In the genomic region with DNA sequence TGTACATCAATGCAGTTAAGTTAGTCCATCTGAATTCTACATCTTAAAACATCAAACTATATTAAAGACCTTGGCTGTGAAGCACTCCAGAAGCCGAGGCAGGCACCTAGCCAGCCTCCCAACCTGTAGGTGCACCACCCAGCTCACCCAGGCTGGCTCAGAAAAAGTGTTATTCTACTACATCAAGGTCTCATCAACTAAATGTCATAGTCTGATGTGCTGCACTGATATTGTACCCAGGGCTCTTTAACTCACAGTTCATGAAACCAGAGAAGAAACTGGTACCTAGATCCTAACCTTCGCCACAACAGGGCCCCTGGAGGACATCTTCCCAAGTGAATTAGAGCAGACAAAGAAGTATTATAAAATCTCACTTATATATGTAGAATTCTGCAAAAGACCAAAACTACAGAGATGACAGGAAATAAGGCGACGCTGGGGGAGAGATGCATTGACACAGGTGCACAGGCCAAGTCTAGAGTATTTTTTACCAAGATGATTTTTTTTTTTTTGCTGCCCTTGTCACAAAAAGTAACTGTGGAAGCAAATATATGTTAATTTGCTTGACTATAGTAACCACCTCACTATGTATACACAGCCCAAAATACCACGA, we compare ENCODE assay signal across 30 mouse cellular contexts. TPM values are rescaled to one million over a fixed set of nuclear protein-coding genes. Genes with fewer than 3 reads are reported as not detected.
DNase-seq lines count a peak whose midpoint lies in the region; ATAC-seq and TF ChIP-seq lines count a peak whose summit lies in the region.
"Had no signal": no experiment of that assay in that cellular context is flagged by ENCODE, and none has a peak within 500 bp of the region (broad histone marks: within the 10 kb centered on the region; RNA-seq: fewer than 3 reads in every experiment).

No protein-coding gene starts in this region.

- no peak for TF ChIP-seq POLR2A in spleen, adult 2 months (IDR thresholded peaks at IDR 0.05; ENCODE audit: low read depth, low read length)
- no peak for TF ChIP-seq POLR2A in lung, adult 2 months (IDR thresholded peaks at IDR 0.05; ENCODE audit: borderline replicate concordance, extremely low read depth, low read depth, low read length)

- WGBS in spleen, adult 2 months, result 61% methylated on average over 5 of the region's 5 CpGs
- 89% methylated on average over 5 of the region's 5 CpGs for WGBS in lung, adult 2 months

- peak overlapping the region; percentile 31; the same call in 1 of the 2 replicates for H3K27ac ChIP-seq in spleen, adult 2 months (ENCODE audit: insufficient read depth, low read length)
- H3K27ac ChIP-seq: forebrain, embryonic 12.5 days; heart, embryonic 13.5 days; hindbrain, embryonic 12.5 days; kidney, embryonic 15.5 days; left cerebral cortex, adult 2 months; limb, embryonic 13.5 days; lung, embryonic 15.5 days; midbrain, embryonic 12.5 days had no signal

- peak; percentile 50 for DNase-seq in heart, adult 11 months
- no peak for DNase-seq in heart, postnatal 25 days (ENCODE audit: low spot score)
- no peak for DNase-seq in spleen, adult 2 months (ENCODE audit: low read depth in 1 of 2, low spot score in 2 of 2)
- no peak for DNase-seq in spleen, postnatal 14 days (ENCODE audit: low spot score in 2 of 2)
- peak; percentile 46 for DNase-seq in thymus, postnatal 10 days (ENCODE audit: low spot score in 2 of 2)
- no peak for DNase-seq in urinary bladder, postnatal 4 days (ENCODE audit: low spot score in 2 of 2)
- DNase-seq in lung, adult 2 months, result no peak
- DNase-seq: adrenal gland, adult 2 months; adrenal gland, postnatal 36 days; cerebellum, adult 2 months; cerebellum, postnatal 14 days; forebrain, postnatal 0 days; heart, postnatal 10 days; kidney, adult 18-20 months; kidney, postnatal 25 days; retina, postnatal 1 day; right cerebral cortex, postnatal 14 days had no signal

- H3K4me3 ChIP-seq in spleen, adult 2 months (ENCODE audit: extremely low read depth, insufficient read depth, insufficient read length), result no peak overlapping the region
- H3K4me3 ChIP-seq in lung, adult 2 months (replicated peaks; ENCODE audit: extremely low read depth, low read depth, low read length), result no peak overlapping the region
- H3K4me3 ChIP-seq: erythroblast, embryonic 14.5 days; forebrain, embryonic 12.5 days; heart, embryonic 13.5 days; hindbrain, embryonic 12.5 days; kidney, embryonic 15.5 days; left cerebral cortex, adult 2 months; limb, embryonic 13.5 days; liver, embryonic 15.5 days; lung, embryonic 15.5 days; midbrain, embryonic 12.5 days had no signal

- TF ChIP-seq CTCF in spleen, adult 2 months (IDR thresholded peaks at IDR 0.05; ENCODE audit: extremely low read depth, insufficient read depth, insufficient read length, insufficient replicate concordance), result no peak
- no peak for TF ChIP-seq CTCF in lung, adult 2 months (IDR thresholded peaks at IDR 0.05; ENCODE audit: insufficient read depth, low read length)

- H3K27me3 ChIP-seq in spleen, adult 2 months (ENCODE audit: control insufficient read depth, insufficient read depth, low read length), result no peaks in the 10 kb centered on the region
- H3K27me3 ChIP-seq: forebrain, embryonic 12.5 days; heart, embryonic 13.5 days; hindbrain, embryonic 12.5 days; kidney, embryonic 15.5 days; limb, embryonic 13.5 days; liver, embryonic 15.5 days; lung, embryonic 15.5 days; midbrain, embryonic 12.5 days; Patski had no signal

- no peak for ATAC-seq in megakaryocyte, adult 5-6 weeks (ENCODE audit: poor library complexity, severe bottlenecking)
- ATAC-seq: forebrain, postnatal 0 days; Patski had no signal

- intact Hi-C loops in heart, postnatal 25 days (cut with DNase I), result no loop called here

- H3K4me1 ChIP-seq in spleen, adult 2 months (ENCODE audit: control insufficient read depth, insufficient read depth, insufficient read length), result peaks cover 6% of the 10 kb centered on the region
- H3K4me1 ChIP-seq in lung, adult 2 months (ENCODE audit: control insufficient read depth, insufficient read depth, low read length), result no peaks in the 10 kb centered on the region; the same call in 1 of the 2 replicates
- H3K4me1 ChIP-seq: forebrain, embryonic 12.5 days; midbrain, embryonic 12.5 days had no signal

- no peaks in the 10 kb centered on the region for H3K36me3 ChIP-seq in spleen, adult 2 months (ENCODE audit: control insufficient read depth, insufficient read depth, low read length)
- H3K36me3 ChIP-seq: forebrain, embryonic 12.5 days; heart, embryonic 13.5 days; hindbrain, embryonic 12.5 days; kidney, embryonic 15.5 days; limb, embryonic 13.5 days; lung, embryonic 15.5 days; midbrain, embryonic 12.5 days had no signal

RNA-seq across cellular contexts. Expression of gene Pip4k2a, which starts 30.4 kb away (rescaled TPM):
- total RNA-seq in heart, postnatal 25 days (2021), result 1 to 10 TPM; 7.1 to 7.6 TPM
- 21.4 and 21.8 TPM in 2 replicates for polyA plus RNA-seq in spleen, adult 2 months (2012; rRNA removed)
- polyA plus RNA-seq in lung, adult 2 months (2012; rRNA removed), result 6.9 and 9.5 TPM in 2 replicates
- 121 and 123 TPM in 2 replicates for total RNA-seq in megakaryocyte, adult 5-6 weeks (2015)
- total RNA-seq in megakaryocyte, adult 5-6 weeks (2017), result 63.0 and 64.8 TPM in 2 replicates

RNA-seq across cellular contexts. Expression of gene 4930426L09Rik, which starts 30.6 kb away (rescaled TPM):
- total RNA-seq in heart, postnatal 25 days (2021), result under 1 TPM in 1 of 2 experiments, not detected in 1; 0.17 TPM
- 0.69 and 1.2 TPM in 2 replicates for polyA plus RNA-seq in spleen, adult 2 months (2012; rRNA removed)
- 0.38 and 0.47 TPM in 2 replicates for polyA plus RNA-seq in lung, adult 2 months (2012; rRNA removed)
- 2.1 and 3.0 TPM in 2 replicates for total RNA-seq in megakaryocyte, adult 5-6 weeks (2015)
- total RNA-seq in megakaryocyte, adult 5-6 weeks (2017), result 0.53 and 0.59 TPM in 2 replicates
- total RNA-seq: gastrocnemius, adult 8-10 months had no signal
- polyA plus RNA-seq: erythroblast, embryonic 14.5 days had no signal

Comparison
In these comparisons a context has a peak if more than half of its experiments do, and no peak if none do; other contexts are left out.
1. DNase-seq: peak in heart, adult 11 months (single experiment) and thymus, postnatal 10 days (2 of 2); none in heart, postnatal 25 days (single experiment), spleen, adult 2 months (0 of 2), spleen, postnatal 14 days (0 of 2), urinary bladder, postnatal 4 days (0 of 2) and lung, adult 2 months (single experiment).
2. RNA of gene Pip4k2a, which starts 30.4 kb away (total RNA-seq): 63.0 to 123 TPM in megakaryocyte, adult 5-6 weeks; 7.1 to 7.6 TPM in heart, postnatal 25 days; every median in the first group is over 4 times any median in the second.